Mouse (Mus musculus): Measurements from ENCODE around the gene Xcl1. TPM values are rescaled to one million over a fixed set of nuclear protein-coding genes. Genes with fewer than 3 reads are reported as not detected.
A peak's percentile ranks its signal among the peaks of the same experiment; 100 is the strongest.

The Xcl1 gene
- total RNA-seq, 2 experiments from 2014 or later, result not detected

DNA sequence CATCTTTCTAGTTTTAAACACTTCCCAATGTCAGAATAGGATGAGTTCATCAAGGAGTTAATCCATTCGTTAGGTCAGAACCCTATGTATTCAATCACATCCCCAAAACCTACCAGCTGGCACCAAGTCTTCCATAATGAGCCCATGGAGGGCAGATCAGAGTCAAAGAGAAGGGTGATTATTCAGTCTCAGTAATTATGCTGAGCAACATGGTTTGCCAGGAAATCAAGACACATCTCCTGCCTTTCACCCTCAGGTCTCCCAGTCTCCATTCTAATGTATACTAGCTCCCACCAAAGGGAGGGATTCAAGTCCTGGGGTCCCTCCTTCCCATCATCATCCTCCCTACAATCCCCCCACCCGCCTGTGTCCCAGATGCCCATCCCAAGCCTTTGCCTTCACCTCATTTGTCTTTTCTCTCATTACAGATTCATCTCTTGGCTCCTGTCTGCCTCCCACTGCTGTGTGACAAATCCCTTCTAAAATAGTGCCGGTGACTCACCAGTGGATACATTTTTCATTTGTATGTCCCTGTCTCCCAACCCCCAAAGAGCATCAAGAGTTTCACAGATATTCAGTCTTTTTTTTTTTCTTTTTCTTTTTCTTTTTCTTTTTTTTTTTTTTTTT lies 8.7 kb downstream of the Xcl1 start:
- peak; percentile 46 to 69 for DNase-seq (ENCODE audit: low spot score in 2 of 2)

DNA sequence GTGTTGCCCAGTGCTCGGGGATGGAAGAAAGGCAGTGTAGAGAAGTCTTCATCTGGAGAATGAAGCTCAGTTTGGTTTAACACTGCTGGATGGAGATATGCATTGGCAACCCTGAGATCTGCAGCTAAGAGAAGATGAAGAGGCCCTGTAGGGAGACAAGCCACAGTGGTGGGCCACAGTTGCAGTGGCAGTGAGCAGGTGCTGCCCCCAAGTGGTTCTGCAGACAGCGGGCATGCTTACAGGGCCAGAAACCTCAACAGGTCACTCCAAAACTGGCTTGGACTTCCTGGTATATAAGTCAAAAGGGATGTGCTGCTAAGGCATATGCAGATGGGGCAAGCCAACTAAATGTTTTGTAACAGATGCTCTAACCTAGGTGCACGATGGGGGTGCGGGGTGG lies 30.3 kb downstream of the Xcl1 start:
- peak; percentile 22 to 49 for DNase-seq (ENCODE audit: low spot score in 2 of 2)

DNA sequence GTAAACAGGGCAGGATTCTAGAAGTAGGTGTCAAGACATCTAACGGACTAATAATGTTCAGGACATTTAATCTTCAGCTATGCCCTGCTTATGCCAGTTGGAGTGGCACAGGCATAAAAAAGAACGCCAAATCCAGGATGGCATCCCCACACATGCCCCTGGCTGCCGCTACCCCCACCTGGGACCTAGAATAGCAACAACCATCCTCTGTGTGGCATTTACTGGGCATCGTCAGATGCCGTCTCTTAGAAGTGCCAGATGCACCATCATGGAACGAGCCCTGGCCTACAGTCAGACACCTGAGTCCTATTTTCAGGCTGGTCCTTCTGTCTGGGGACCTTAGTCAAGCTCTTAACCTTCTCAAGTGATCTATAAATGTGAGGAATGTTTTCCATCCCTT lies 34.6 kb downstream of the Xcl1 start:
- DNase-seq (ENCODE audit: low spot score in 2 of 2), result no peak

DNA sequence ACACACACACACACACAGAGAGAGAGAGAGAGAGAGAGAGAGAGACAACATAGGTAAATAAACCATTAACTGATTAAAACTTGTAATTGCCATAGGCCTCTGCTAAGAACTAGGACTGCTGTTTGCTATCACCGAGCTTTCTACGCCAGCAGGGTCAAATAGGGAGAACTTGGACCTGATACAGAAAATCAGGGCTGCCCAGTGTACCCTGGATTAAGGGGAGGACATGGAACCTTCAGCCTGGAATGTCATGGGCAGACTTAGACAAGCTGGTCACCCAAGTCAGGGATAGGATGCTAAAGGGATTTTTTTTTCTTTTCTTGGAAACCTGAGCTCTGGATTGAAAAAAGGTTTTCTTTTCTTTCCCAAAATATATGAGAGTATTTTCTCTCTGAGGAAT lies 35.1 kb downstream of the Xcl1 start:
- no peak for DNase-seq (ENCODE audit: low spot score in 2 of 2)

DNA sequence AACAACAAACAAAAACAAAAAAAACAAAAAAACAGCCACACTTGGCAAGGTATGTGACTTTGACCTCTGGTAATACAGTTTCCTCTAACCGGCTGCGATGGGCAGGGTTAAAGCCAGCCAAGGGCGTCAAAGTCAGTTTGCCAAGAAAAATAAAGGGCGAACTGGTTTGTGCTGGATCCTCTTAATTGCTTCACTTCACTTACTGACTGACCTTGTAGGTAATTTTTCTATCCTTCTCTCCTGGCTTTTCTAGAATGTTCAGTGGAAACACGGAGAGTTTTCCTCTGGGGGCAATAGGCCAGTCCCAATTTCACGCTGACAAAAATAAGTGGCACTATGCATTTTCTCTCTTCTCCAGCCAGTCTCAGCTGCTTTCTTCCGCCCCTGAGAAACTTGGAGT lies 35.8 kb downstream of the Xcl1 start:
- DNase-seq (ENCODE audit: low spot score in 2 of 2), result no peak

DNA sequence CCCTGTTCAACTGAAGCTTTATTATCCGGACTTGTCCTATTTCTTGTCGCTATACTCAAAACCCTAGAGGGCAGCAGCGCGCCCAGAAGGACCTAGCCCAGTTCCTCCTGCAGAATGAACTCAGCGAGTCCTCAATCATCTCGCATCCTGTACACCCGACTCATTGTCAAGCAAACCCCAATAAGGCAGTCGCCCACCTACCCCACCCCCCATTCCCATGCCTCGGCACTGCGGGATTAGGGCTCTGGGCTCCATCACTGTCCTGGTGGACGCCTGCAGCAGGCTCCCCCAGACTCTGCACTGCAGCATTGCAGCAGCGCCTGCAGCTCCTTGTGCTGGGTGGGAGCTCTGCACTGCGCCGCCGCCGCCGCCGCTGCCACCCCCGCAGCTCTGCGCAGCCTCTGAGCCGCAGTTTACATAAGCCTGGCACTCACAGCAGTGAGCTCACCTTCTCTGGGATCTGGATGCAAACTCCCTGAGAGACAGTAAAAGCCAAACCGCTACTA lies 36.4 kb downstream of the Xcl1 start:
- DNase-seq (ENCODE audit: low spot score in 2 of 2), result peak; percentile 89

DNA sequence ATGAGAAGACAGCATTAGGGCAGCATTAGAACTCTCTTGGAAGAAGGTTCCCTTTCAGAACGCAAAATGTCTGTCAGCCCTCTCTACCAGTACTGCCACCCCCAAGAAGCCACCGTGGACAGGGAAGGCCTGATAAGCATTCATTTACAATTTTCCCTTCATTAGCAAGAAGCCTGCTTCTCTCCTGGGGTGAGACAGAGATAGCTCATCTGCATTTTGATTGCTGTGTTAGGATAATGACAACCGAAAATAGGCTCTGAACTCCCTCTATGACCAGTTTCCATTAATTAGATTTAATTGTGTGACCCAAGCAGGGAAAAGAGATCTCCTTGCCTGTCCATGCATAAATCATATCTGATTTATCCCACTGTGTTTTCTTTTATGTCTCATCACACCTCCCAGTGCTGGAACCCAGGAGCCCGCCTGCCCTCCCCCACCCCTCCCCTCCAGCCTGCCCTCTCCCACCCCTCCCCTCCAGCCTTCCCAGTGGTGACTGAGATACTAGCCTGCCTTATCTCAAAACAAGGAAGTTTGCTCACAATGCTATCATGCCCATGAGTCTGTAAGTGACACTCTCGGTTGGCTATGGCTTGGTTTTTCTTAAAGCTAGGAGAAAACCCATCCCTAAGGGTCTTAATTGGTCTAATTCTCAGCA lies 38.0 kb downstream of the Xcl1 start:
- DNase-seq (ENCODE audit: low spot score in 2 of 2), result no peak

DNA sequence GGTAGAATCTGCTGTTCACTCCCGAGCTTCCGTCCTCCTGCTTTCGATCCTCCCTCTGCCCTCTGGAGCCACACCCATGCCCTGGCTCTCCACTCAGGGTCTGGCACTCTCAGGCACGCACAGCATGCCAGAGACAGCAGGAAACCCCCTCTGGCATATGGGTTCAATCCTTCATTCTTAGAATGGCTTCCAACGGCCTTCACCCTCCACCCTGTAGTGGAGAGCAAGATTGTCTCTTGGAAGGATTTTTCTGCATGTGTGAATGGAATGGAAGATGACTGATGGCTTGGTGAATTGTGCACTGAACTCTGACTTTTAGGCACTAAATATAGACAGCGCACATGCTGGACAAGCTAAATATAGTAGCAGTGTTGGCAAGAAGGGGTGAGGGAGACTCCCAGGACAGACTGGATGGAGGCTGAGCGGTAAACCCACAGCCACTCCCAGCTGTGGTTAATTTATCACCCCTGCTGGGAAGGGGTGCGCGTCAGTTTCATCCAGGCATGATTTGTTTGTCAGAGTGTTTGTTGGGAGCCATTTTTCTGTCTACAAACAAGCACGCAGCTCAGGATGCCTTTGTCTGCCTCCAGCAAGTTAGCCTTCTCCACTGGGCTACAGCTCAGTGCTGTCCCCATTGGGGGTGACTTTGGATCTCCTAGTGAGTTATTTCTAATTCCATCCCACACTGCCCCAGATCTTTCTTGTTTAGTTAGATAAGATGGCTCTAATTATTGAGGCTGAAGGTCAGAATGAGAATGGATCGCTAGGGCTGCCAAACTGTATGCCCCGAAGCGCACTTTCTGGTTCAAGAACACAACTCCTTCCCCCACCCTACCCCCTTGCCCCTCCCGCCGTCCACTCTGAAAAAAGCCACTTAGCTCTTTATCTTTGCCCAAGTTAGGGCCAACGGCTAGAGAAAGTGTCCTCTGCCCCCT lies 38.8 kb downstream of the Xcl1 start:
- DNase-seq (ENCODE audit: low spot score in 2 of 2), result no peak

DNA sequence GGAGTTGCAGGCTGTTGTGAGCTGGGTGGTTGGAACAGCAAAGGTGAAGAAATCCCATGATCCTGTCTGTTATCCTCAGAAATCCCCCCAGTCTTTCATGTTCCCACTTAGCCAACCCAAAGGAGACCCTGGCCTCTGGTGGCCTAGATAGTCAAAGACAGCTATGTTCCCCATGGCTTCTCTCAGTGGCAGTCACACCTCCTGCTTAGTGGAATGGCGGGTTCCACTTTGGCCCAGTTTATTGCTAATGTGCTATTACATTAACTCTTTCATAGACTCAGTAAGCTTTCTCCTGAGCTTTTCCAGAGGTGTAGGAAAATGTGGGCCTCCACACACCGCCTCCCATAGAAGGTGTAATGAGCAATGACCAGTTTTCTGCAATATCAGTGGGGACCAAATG lies 39.5 kb downstream of the Xcl1 start:
- no peak for DNase-seq (ENCODE audit: low spot score in 2 of 2)

DNA sequence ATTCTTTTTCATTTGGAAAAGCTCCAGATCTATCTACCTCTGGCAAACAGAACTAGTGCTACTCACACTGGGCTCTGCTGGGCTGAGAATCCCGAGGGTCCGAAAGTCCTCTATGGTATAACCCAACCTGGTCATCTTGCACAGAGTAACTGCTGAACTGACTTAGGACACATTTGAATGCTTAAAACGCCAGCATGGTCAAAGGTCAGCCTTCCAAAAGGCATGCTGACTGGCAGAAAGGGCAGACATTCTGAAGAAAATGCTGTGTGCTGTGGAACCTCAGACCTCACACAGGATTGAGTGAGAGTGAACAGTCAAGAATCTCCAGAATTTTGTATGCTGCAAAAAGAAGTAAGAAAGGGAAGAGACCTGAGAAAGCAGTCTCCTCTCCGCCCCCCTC lies 45.0 kb downstream of the Xcl1 start:
- no peak for DNase-seq (ENCODE audit: low spot score in 2 of 2)

DNA sequence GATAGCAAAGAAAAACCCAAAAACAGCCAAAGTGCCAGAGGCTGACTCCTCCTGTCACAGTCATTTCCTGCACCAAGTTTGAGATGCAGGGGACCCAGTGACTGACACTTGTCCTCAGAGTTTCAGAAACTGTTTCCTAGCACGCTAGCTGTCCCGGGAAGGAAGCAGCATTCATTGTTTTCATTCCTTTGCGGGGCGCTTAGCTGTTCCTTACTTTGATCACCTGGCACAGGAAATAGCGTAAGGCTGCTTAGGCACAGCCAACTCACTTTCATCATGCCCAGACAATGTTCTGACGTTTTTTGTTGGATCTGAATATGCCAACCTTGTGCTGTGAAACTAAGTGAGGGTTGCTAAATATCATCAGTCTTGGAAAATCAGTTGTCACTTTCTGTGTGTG lies 46.8 kb downstream of the Xcl1 start:
- no peak for DNase-seq (ENCODE audit: low spot score in 2 of 2)

DNA sequence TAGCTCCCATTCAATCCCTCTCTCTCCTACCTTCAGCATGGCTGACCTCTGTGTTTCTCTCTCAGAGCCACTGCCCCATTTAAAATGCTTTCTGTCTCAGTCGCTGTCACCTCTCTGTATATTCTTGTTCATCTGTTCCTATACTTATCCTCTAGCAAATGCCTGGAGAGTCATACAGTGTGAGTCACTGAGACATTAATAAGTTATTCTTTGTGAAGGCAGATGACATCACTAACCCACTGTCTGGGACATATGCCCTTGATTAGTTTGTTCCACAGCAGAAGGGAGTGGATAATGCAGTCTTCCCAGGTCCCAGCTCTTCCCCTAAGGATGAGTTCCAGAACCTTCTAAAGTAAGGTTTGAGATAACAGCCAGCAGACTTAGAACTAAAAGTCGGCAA lies 47.6 kb downstream of the Xcl1 start:
- DNase-seq (ENCODE audit: low spot score in 2 of 2), result no peak

DNA sequence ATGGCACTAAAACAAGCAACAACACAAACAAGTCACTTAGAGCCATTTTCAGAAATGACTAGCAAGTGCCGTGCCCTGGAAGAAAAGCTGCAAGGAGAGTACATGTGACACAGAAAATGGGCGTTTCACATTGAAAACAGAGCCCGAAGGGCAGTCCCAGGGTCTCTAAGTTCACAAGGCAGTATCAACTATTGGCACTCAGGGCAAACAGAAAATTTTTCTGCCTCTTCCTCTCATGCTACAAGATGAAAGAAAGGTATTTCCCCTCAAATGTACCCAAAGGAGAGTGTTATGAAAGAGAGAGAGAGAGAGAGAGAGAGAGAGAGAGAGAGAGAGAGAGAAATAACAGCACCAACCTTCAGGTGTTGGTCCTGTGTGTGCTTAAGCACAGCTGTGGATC lies 53.4 kb downstream of the Xcl1 start:
- no peak for DNase-seq (ENCODE audit: low spot score in 2 of 2)

Other genes starting within 250 kb of the Xcl1 start
- under 1 TPM; 0.44 to 0.64 TPM for gene Dpt, start 138.9 kb downstream of the Xcl1 start, total RNA-seq (2021)
- gene Tbx19, start 225.2 kb upstream of the Xcl1 start, total RNA-seq (2021), result not detected